Mouse (Mus musculus): Measurements from ENCODE around the gene Nr0b2. TPM values are rescaled to one million over a fixed set of nuclear protein-coding genes. Genes with fewer than 3 reads are reported as not detected.

Nr0b2 gene
- polyA plus RNA-seq, 1 experiment: 4.0 TPM

DNA sequence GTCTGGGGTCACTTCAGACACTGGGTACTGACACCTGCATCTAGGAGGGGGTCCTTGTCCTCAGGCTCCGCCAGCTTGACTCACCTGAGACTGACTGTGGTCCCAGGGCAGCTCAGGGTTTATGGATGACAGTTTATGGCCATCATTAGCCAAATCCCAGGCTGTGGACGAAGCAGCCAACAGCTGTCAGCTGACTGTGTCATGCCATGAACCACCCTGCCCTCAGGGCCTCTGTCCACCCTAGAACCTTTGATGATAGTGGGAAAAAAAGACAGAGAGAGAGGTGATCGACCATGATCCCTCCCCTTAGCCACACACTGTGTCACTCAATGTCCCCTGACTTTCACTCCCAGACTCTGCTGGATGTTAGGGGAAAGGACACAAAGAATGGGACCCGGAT lies 8.4 kb downstream of the Nr0b2 start:
- Histone ChIP-seq H3K27ac (ENCODE audit: insufficient read depth, low read length) (no peak overlapping the region), H3K4me1 (ENCODE audit: control insufficient read depth, insufficient read depth, insufficient read length) (no peaks in the 10 kb centered on the region), H3K36me3 (ENCODE audit: control insufficient read depth, insufficient read depth, low read length) (no peaks in the 10 kb centered on the region), H3K4me3 (ENCODE audit: extremely low read depth, insufficient read depth, insufficient read length) (no peak overlapping the region), H3K27me3 (ENCODE audit: control insufficient read depth, insufficient read depth, low read length) (no peaks in the 10 kb centered on the region)
- 87% methylated on average over 4 of the region's 4 CpGs for WGBS
- TF ChIP-seq POLR2A (IDR thresholded peaks at IDR 0.05; ENCODE audit: low read depth, low read length) (no peak), CTCF (IDR thresholded peaks at IDR 0.05; ENCODE audit: extremely low read depth, insufficient read depth, insufficient read length, insufficient replicate concordance) (no peak)
- DNase-seq (ENCODE audit: low read depth in 1 of 2, low spot score in 2 of 2): no peak

DNA sequence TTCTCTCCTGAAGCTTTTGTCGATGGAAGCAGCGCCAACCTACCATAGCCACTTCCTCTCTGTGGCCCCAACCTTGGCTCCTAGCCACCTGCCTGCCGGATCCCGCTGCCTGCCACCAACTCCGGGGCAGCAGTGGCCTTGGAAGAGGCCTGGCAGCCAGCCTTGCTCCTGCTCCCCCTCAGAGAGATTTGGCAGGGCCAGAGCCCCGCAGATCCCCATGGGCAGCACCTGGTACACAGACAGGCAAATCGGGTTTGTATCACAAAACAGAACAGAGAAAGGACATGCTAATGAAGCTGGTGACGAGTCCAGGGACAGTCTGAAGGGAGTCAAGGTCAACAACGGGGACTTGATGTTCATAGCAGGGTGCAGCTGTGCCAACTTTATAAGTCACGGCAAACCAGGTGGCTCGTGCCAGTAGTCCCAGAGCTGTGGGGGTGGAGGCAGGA lies 10.0 kb downstream of the Nr0b2 start:
- no peaks in the 10 kb centered on the region for H3K27me3 ChIP-seq (ENCODE audit: control insufficient read depth, insufficient read depth, low read length)
- H3K4me3 ChIP-seq (ENCODE audit: extremely low read depth, insufficient read depth, insufficient read length): no peak overlapping the region
- no peak for TF ChIP-seq CTCF (IDR thresholded peaks at IDR 0.05; ENCODE audit: extremely low read depth, insufficient read depth, insufficient read length, insufficient replicate concordance)
- no peak for TF ChIP-seq POLR2A (IDR thresholded peaks at IDR 0.05; ENCODE audit: low read depth, low read length)
- WGBS: 26% methylated on average over 11 of the region's 11 CpGs
- H3K27ac ChIP-seq (ENCODE audit: insufficient read depth, low read length): no peak overlapping the region
- H3K36me3 ChIP-seq (ENCODE audit: control insufficient read depth, insufficient read depth, low read length): no peaks in the 10 kb centered on the region
- no peaks in the 10 kb centered on the region for H3K4me1 ChIP-seq (ENCODE audit: control insufficient read depth, insufficient read depth, insufficient read length)
- DNase-seq (ENCODE audit: low read depth in 1 of 2, low spot score in 2 of 2): no peak

DNA sequence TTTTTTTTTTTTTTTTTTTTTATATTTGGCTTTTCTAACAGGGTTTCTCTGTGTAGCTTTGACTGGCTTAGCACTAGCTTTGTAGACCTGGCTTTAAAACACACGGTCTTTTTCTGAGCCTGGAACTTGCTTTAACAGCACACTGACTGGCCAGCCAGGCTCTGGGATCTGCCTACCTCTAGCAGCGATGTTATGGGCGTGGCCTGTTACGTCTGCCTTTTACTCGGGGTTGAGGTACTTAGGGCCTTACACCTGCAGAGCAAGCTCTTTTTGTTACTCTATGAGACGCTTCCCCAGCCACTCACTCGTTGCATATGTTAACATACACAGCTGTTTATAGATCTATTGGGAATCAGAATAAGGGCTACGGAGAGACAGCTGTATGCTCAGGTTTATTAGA lies 14.1 kb downstream of the Nr0b2 start:
- Histone ChIP-seq H3K27ac (ENCODE audit: insufficient read depth, low read length) (no peak overlapping the region), H3K4me1 (ENCODE audit: control insufficient read depth, insufficient read depth, insufficient read length) (no peaks in the 10 kb centered on the region), H3K36me3 (ENCODE audit: control insufficient read depth, insufficient read depth, low read length) (no peaks in the 10 kb centered on the region), H3K27me3 (ENCODE audit: control insufficient read depth, insufficient read depth, low read length) (no peaks in the 10 kb centered on the region), H3K4me3 (ENCODE audit: extremely low read depth, insufficient read depth, insufficient read length) (no peak overlapping the region)
- TF ChIP-seq POLR2A (IDR thresholded peaks at IDR 0.05; ENCODE audit: low read depth, low read length): no peak
- TF ChIP-seq CTCF (IDR thresholded peaks at IDR 0.05; ENCODE audit: extremely low read depth, insufficient read depth, insufficient read length, insufficient replicate concordance): no peak
- 45% methylated on average over 8 of the region's 8 CpGs for WGBS
- DNase-seq (ENCODE audit: low read depth in 1 of 2, low spot score in 2 of 2): no peak

DNA sequence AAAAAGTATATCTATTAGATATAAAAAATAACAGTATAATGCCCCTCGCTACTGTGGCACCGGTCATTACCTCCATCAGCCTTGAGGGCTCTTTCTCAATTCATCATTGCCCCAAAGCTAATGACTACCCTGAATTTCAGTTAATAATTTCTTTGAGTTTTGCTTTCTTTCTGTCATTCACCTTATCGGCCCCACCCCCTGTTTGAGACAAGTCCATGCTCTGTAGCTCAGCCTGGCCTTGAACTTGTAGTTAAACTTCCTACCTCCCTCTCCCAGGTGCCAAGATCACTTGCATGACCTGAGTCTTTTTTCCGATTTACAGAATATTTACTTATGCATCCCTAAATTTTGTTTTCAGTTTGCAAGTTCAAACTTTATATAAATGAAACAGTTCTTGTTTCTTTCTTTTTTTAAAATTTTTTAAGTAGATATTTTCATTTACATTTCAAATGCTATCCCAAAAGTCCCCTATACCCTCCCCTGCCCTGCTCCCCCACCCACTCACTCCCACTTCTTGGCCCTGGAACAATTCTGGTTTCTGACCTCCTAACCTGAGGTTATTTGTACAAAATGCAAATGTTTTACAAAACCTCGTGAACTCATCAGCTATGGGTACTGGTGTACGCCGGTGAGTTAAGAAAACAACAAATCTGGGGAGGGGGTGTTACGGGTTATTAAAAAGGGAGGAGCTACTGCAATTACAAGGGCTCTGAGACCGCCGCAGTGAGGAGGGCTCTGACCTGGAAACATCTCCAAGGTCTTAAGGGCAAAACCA lies 16.3 kb downstream of the Nr0b2 start:
- Histone ChIP-seq H3K4me3 (ENCODE audit: extremely low read depth, insufficient read depth, insufficient read length) (no peak overlapping the region), H3K27me3 (ENCODE audit: control insufficient read depth, insufficient read depth, low read length) (no peaks in the 10 kb centered on the region), H3K4me1 (ENCODE audit: control insufficient read depth, insufficient read depth, insufficient read length) (no peaks in the 10 kb centered on the region; the same call in 1 of the 2 replicates), H3K36me3 (ENCODE audit: control insufficient read depth, insufficient read depth, low read length) (no peaks in the 10 kb centered on the region), H3K27ac (ENCODE audit: insufficient read depth, low read length) (no peak overlapping the region)
- no peak for DNase-seq (ENCODE audit: low read depth in 1 of 2, low spot score in 2 of 2)
- TF ChIP-seq POLR2A (IDR thresholded peaks at IDR 0.05; ENCODE audit: low read depth, low read length) (no peak), CTCF (IDR thresholded peaks at IDR 0.05; ENCODE audit: extremely low read depth, insufficient read depth, insufficient read length, insufficient replicate concordance) (no peak)
- WGBS: 78% methylated on average over 10 of the region's 10 CpGs

DNA sequence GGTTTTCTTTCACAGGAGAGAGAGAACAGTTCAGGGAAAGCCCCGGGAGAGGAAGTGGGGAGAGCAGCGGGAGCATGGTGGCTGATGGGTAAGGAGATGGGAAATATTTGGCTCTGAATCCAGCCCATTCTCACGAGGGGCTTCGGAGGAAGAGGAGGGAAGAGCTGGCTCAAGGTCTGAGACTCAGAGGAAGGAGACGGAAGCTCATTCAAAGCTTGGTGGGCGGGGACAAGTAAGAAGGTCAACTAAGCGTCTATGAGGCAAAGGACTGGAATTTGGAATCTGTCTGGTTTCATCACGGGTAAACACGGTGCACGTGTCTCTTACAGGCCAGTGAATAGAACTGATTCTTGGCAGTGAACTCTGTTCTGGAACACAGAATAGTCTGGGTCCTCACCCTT lies 16.9 kb downstream of the Nr0b2 start:
- Histone ChIP-seq H3K4me1 (ENCODE audit: control insufficient read depth, insufficient read depth, insufficient read length) (peaks cover 3% of the 10 kb centered on the region; the same call in 1 of the 2 replicates), H3K27ac (ENCODE audit: insufficient read depth, low read length) (no peak overlapping the region), H3K36me3 (ENCODE audit: control insufficient read depth, insufficient read depth, low read length) (no peaks in the 10 kb centered on the region), H3K4me3 (ENCODE audit: extremely low read depth, insufficient read depth, insufficient read length) (no peak overlapping the region), H3K27me3 (ENCODE audit: control insufficient read depth, insufficient read depth, low read length) (no peaks in the 10 kb centered on the region)
- 50% methylated on average over 10 of the region's 10 CpGs for WGBS
- no peak for TF ChIP-seq CTCF (IDR thresholded peaks at IDR 0.05; ENCODE audit: extremely low read depth, insufficient read depth, insufficient read length, insufficient replicate concordance)
- TF ChIP-seq POLR2A (IDR thresholded peaks at IDR 0.05; ENCODE audit: low read depth, low read length): no peak
- DNase-seq (ENCODE audit: low read depth in 1 of 2, low spot score in 2 of 2): no peak

DNA sequence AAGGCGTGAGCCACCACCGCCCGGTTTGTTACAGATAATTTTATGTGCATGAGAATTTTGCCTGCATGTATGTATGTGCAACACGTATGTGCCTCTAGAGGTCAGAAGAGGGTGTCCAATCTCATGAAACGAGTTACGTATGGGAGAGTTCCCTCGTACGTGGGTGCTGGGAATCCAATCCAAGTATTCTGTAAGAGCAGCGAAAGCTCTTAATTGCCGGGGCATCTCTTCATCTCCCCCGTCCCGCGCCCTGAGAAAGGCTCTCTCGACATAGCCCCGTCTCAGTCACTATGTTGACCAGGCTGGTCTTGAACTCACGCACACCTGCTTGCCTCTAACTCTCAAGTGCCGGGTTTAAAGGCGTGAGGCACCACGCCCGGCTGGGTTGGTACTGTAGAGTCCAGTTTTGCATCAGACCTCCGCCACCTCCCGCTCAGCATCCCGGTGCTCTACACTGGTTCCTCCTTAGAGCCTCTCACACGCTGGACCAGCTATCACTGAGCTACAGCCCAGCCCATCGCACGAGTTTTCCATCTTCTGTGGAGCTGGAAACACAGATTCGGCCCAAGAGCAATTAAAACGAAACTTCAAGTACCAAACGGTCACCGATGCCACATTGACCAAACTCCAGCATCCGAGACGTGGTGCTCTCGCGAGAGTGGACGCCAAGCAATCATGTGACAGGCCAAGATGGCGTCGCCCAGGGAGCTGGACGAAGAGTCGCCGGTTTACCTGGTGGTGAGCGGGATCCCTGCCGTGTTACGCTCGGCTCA lies 21.1 kb downstream of the Nr0b2 start, which contains the start of gene Gpatch3:
TSS of gene Gpatch3 (plus strand) at position 676 of the 773 bp plus-strand sequence.
- 5% methylated on average over 44 of the region's 44 CpGs for WGBS
- no peaks in the 10 kb centered on the region for H3K27me3 ChIP-seq (ENCODE audit: control insufficient read depth, insufficient read depth, low read length)
- H3K4me3 ChIP-seq (ENCODE audit: extremely low read depth, insufficient read depth, insufficient read length): peak within 1 kb of the TSS; percentile 79
- peak; percentile 79 to 88 for DNase-seq (ENCODE audit: low read depth in 1 of 2, low spot score in 2 of 2)
- H3K36me3 ChIP-seq (ENCODE audit: control insufficient read depth, insufficient read depth, low read length): peaks cover 8% of the 10 kb centered on the region
- peaks cover 4% of the 10 kb centered on the region; the same call in 1 of the 2 replicates for H3K4me1 ChIP-seq (ENCODE audit: control insufficient read depth, insufficient read depth, insufficient read length)
- peak within 1 kb of the TSS; percentile 51 for H3K27ac ChIP-seq (ENCODE audit: insufficient read depth, low read length)
- TF ChIP-seq CTCF (IDR thresholded peaks at IDR 0.05; ENCODE audit: extremely low read depth, insufficient read depth, insufficient read length, insufficient replicate concordance) (no peak), POLR2A (IDR thresholded peaks at IDR 0.05; ENCODE audit: low read depth, low read length) (peak; percentile 71)

Data from spleen, adult 2 months (tissue).